Mouse (Mus musculus) spleen, postnatal 4 days (tissue): ENCODE data around the gene Mrps22.

Experiments used
- DNase-seq, 2 experiments: peaks; one replicate each; pipeline ENCODE4 v3.0.0; 2022; ENCODE audit warnings: low spot score in 2 of 2

Gene Mrps22

DNA sequence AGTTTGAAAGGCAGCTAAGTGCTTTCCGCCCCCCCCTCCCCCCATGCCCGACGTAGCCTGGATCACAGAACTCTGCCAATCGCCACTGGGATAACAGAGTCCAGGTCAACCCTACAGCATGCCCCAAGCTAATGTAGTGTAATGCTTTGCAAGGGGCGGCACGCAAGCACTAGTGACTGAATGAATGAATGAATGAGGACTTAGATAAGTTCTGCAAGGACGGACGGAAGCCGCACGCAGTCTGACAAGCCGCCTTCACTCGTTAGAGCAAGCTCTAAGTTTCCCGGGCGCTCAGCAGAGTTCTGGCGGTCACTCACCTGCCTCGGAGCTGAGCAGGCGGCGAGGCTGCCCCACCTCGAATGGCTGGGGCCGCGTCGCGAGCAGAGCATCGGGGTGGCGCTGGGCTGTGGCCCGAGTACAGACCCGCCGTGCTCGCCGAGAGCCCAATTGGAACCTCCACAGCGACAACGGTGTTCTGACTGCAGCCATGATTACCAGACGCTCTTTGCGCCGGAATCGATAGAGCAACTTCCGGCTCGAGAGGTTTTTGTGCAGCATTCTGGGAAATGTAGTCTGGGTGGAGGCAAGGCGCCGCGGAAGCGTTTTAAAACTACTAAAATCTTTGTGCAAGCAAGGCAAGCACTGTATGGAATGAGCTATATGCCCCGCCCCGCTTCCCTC lies at the start of gene Mrps22:
Mrps22 (minus strand) TSS at position 505 of the 681 bp plus-strand sequence.
- peak; percentile 73 to 83 for DNase-seq

DNA sequence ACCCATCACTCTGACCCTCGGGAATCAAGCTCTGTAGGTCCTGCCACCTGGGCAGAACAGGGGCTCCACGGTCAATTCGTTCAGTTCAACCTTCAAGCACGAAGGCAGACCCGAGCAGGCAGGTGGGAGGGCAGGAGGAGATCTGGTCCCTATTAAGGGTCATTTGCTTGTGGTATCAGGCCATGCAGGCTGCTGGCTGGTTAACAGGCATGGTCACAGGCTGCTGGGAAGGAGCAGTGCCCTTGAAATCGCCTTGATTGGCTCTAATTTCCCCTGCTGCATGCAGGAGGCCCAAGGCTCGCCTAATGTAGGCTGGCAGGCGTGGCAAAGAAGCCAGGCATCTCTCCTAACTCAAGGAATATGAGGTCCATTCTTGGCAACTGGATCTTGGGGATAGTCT lies 49.1 kb upstream of the Mrps22 start:
- no peak for DNase-seq

DNA sequence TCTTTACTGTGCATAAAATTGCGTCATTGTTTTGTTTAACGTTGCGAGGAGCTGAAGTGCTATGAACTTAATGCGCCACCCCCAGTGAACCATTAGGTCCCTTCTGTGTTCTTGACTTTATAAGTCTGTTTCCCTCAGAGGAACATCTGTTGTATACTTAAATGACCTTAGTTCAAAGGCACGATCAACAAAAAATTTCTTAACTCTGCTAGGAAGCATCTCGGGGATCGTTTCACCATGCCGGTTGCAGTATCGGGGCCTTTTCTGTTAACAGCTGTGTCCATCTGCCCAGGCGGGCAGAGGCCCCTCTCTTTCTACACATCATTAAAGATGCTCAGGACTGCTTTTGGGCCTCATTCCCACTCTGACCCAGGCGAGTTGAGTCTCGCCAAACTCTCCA lies 46.0 kb upstream of the Mrps22 start:
- no peak for DNase-seq

DNA sequence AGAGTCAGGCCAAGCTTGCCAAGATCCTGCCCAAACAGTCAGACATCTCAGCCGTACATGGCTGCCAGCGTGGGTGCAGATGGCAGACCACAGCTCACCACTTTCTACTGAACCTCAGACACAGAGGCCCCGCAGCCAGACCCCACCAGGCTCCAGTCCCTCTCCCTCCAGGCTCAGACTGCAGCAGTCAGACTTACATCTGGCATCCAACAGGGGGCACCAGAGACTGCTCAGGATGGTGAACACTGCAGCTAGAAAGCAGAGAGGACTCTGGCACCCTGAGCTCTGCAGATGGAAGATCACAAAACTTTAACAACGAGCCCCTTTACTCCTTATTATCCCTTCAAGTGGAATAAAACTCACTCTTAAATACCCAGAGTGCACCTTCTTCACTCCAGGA lies 44.3 kb upstream of the Mrps22 start:
- DNase-seq, result no peak

DNA sequence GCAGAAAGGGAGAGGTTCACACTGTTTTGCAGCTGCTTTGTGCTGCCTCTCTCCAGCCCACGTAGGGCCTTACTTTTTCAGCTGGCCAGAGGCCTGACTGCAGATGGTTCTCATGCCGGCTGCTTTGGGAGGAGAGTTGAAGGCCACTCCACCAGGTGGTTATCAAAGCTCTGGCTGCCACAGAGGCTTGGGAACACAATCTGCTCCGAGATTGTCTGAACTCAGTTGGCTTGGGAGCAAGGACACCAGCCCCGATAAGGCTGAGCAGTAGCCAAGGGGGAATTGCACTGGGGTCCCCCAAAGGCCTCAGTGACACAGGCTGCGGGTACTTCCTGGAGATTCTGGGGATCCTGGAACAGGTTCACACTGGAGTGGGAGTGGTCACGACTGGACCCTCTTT lies 40.7 kb upstream of the Mrps22 start:
- DNase-seq, result no peak

DNA sequence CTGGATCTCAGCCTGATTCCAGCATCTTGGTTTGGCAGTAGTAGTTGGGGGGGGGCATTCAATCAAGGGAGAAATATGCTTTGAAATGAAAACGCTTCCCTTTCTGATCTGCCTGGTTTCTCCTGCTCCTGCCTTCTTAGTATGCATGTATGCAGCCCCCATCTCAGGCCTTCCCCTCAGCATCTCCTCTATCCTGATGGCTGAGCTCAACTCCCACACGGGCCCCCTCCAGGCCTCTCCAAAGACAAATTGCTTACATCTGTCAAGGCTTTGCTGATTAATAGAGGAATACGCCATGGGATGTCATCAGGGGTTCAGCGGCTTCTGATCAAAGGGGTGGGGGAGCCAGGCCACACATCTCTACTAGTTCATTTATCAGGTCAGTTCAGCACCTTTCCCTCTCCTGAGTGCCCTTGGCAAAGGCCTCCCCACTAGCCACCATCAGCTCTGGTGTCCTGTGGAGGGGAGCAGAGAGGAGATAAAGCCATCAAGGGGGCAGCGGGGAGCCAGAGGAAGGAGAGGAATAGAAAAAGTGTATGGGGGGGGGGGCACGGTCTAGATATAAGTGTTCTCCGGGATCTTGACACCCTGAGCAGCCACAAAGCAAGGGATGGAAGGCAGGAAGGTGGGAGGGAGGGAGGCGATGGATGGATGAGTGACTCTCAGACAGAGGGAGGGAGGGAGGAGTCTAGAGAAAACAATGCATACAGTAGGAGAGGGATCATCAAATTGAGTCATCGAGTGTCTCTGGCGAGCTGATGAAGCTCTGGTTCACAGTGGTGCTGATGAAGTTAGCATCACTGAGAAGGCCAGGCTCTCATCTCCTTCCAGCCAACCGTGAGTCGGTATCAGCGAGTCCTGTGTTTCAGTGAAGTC lies 32.1 kb upstream of the Mrps22 start:
- DNase-seq, result no peak

DNA sequence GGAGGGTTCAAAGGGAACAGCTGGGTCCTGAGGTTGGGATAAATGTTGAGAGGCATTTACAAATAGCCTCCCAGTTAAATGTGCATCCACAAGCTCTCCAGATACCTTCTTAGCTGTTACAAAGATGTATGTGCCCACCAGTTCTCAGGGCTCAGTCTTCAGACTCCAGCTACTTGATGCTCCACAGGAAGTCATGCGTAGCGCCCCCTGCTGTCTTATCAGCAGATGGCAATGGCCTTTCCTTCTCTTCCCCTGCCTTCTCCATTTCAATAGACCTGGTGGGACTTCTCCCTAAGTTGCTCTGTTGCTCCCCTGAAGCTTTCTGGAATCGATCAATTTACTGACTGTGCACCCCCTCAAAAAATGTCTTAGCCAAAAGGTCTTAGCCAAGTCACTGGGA lies 27.0 kb upstream of the Mrps22 start:
- DNase-seq, result no peak

DNA sequence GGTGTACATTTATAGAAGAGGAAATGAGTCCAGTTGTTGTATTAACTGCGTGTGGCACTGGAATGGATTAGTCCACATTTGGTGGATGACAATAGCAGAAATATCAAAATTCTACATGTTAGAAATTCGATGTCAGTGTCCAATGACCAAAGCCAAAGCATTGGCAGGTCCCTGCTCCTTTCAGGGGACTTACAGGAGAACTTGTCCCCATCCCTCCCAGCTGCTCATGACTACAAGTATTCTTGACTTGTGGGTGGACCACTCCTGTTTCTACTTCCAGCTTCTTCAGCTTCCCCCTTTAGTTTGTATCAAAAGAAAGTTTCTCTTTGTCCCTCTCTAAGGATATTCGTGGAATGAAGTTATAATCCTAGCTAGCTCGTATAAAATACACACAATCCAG lies 3.4 kb upstream of the Mrps22 start:
- no peak for DNase-seq

DNA sequence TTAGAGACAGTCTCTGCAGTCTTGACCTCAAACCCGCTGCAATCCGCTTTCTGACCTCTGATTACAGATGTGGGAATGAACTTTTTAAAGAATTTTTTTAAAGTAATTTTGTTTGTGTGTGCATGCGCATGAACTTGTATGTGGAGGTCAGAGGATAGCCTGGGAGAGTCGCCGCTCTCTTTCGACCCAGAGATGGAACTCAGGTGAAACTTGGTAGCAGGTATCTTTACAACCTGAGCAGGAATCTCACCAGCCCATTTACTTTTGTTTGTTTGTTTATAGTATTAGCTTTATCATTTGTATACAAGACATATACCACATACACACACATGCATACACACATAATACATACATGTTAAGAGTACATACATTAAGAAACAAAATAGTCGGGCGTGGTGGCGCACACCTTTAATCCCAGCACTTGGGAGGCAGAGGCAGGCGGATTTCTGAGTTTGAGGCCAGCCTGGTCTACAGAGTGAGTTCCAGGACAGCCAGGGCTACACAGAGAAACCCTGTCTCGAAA lies 438 bp upstream of the Mrps22 start:
- no peak for DNase-seq

DNA sequence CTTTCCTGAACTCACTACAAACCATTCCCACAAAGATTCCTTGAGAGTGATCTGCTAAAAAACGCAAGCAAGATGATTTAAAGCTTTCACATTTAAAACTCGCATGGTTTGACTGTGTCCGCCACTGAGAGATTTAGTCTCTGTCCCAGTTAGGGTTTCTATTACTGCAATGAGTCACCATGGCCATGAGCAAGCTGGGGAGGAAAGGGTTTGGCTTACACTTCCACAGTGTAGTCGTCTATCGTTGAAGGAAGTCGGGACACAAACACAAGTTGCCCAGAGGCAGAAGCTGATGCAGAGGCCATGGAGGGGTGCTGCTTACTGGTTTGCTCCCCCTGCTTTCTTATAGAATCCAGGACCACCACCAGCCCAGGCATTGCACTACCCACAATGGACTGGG lies 1.4 kb downstream of the Mrps22 start:
- no peak for DNase-seq

DNA sequence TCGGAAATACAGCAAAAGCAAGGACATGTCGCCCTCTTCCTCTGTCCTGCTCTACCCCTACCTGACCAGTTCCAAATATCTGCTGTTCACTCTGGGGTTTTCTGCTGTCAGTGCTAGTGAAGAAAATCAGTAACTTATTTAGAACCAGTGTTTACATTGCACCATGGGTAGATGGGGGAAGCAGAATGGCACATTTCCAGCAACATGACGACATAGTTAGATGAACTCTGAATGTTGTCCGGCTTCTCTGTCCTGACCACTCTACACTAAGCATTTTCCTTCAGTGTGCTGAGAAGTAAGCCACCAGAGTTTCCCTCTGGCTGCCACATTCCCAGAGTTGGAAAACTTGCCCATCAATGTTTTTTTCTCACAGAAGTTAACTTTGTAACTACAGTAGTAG lies 17.6 kb downstream of the Mrps22 start:
- DNase-seq, result no peak

DNA sequence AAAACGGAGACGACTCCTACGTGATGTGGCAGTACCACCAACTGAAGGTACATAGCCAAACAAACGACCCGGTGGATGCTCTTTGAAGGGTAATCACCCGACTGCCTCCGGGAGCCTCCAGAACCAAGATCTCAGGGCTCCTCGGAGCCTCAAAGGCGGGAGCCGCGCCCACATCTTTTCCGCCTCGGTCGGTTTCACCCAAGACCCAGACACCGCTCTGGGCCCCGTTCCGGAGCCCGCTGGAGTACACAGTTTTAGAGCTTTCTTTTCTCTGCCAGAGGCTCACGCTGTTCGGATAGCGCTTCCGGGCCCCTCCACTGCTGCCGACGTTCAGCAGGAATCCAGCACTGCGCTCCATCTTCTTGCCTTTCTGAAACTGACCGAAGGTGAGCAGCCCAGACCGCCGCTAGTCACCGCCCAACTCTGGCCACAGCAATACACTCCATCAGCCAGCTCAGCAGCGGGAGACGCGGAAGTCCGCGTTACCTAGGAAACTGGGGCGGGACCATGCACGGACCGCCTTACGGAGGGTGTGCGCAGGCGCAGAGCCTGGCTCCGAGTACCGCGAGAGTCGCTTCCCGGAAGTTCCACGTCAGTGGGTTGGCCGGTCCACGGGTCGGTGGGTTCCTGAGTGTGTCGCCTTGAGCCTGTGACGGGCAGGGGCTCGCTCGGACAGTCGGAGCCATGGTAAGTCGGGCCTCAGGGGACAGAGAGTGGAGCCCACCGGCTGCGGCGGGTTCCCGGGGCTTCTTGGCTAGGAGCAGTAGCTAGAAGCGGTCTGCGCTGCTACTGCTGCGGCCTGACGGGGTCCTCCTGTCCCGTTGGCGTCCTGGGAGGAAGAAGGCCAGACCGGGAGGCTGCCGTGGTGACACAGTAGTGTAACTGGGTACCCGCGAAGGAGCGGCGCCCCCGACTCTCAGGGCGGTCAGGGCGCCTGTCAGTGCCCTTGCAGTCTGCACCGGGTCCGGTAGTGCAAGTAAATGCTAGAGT lies 38.0 kb downstream of the Mrps22 start, which contains the start of gene Copb2:
Copb2 (plus strand) TSS at position 585 of the 990 bp plus-strand sequence.
- peak; percentile 98 to 100 for DNase-seq

DNA sequence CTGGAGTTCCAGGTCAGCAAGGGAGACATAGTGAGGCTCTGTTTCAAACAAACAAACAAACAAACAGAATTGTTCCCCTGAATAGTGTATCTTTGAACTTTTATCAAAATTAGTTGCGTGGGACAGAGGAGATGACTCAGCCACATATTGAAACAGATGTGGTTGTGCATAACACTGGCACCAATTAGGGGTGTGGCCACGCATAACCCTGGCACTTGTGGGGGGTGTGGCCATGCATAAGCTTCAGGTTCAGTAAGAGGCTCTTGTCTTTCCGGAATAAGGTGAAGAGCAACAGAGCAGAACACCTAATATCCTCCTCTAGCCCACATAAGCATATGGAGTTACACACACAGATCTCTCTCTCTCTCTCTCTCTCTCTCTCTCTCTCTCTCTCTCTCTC lies 57.4 kb downstream of the Mrps22 start:
- DNase-seq, result no peak
